Mouse (Mus musculus) kidney, postnatal 4 days (tissue): ENCODE measurements around the gene C2cd2l.
"Not testable (repeated sequence)": the region's sequence is repeated elsewhere in the genome, so short reads cannot be mapped to it uniquely, and the experiment has no call there.

Experiments
- DNase-seq, 2 experiments: peaks; one replicate each; pipeline ENCODE4 v3.0.0; 2021; ENCODE audit warnings: mixed read lengths in 2 of 2

The C2cd2l gene

DNA sequence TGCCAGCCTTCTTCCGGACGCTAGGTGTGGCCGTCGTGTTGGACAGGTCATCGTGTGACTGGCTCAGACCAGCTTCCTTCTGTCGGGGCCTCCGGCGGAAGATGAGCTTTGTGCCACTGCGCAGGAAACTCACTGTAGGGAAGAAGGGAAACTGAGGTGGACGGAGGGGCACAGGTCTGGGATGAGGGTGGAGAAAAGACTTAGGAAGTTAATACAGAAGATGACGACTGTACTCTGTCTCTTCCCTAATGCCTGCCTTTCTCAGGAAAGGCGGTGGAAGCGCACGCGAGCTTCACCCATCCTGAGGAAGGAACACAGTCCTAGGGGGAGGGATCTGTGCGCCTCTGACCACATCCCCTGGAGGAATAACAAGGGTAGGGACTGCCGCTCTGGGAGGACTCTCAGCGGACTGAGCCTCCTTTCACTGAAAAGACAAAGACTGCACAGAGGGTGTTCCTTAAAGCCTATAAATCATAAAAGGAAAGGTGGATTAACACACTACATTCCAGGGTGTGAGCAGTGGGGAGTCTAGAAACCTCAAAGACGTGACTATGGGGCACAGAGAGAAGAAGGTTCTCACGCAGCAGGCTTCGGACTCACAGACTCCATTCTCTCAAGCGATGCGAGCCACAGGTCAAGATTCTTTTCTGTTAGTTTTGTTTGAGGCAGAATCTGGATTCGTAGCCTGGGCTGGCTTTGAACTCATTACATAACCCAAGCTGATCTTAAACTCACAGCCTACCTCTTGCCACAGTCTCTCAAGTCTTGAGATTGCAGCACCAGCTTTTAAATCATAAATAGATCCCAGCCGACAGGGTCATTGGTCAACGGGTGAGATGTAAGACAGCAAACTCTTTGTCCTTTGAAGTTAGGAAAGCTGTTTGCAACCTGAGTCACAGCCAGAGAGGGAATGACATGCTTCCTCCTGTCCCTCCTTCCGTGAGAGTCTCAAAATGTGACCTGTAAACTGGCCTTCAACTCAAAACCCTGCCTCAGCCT, 8.7 kb downstream of the C2cd2l start:
- peak; percentile 45 to 67 for DNase-seq

DNA sequence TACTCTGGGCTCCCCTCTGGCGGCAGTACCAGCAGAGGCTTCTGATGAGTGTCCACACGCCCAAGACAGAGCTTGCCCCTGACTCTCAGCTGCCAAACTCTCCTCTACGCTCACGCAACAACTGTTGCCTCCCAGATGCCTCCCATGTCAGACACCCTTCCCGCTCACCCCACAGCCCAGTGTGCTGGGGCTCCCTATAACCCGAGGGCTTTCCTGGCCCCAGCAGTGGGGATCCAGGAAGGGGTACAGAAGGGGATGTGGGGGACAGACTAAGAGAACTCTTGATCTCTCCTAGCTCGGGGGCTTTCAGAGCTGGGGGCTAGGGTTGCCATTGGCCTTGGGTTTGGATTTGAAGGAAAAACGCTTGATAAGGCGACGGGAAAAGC, 9.3 kb downstream of the C2cd2l start:
- DNase-seq: peak in 1 of 2 experiments; percentile 25

DNA sequence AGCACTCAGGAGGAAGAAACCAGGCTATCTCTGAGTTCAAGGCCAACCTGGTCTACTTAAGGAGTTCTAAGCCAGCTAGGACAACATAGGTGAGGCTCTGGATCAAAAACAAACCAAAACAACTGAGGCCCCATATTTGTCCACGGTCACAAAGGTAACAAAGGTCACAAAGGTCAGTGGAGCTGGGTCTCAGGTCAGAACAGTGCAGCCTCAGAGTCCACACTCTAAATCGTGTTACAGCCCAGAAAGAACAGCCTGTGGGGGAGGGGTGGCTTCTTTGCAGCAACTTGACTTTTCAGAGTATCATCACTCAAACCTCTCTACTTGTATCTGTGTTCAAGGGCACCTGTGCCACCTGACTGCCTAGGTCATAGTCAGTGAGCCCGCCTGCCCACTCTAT, 10.3 kb downstream of the C2cd2l start:
- no peak for DNase-seq

DNA sequence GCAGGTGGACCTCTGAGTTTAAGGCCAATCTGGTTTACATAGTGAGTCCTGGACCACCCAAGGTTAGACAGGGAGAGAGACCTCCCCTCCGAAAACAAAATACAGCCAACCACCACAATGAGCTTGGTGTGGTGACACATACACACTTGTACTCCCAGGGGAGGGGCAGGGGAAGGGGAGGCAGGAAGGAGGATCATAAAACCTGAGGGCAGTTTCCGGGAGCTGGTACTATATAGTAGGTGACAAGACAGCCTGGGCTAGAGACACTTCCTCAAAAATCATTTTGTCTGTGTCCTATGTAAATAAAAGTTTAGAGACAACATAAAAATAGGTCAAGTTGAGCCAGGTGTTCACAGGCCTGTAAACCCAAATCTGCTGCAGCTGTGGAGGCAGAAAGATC, 12.8 kb downstream of the C2cd2l start:
- no peak for DNase-seq

DNA sequence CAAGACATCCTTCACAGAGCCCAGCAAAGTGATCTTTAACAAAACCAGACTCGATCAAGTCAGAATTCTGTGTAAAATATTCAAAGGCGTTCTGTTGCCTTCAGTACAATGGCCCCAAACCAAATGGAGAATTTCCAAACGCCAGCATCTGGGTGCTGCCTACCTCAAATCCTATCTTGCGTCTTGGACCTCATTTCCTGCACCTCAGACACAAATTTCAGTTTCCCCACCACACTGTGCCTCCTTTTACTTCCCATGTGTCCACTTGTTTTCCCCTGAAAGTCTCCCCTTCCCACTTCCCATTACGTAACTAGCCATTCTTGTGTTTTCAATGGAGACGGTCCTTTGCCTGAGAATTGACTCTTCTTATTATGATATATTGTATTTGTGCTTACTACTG, 13.6 kb downstream of the C2cd2l start:
- DNase-seq: no peak

DNA sequence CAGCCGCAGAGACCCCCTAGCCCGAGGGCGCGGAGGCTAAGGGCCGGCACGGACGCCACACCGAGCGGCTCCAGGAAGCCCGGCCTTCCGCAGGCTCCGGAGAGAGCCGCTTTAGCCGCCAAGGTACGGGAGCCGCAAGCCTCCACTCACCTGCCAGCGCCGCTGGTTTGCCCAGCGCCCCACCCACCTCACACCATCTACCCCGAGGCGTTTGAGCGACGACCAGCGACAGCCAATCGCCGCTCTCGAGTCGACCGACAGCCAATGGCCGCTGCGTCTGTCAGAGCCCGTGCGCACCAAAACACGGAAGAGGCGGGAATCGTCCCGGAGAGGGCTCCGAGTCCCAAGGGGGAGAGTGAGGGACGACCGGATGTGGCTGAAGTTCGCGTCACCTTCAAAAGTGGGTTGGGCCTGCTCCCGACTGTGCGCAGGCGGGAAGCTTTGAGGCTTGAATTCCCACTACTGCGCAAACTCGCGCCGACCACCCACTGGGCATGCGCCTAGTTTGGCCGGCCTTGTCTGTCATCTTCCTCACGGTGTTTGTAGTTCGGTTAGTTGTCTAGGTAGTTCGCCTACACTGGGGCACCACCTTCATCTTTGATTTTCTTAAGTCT, 14.5 kb downstream of the C2cd2l start, which contains the start of gene Hinfp:
Gene Hinfp, minus strand, starts transcription at position 206 of the 614 bp plus-strand sequence.
- DNase-seq: peak; percentile 98 to 99

DNA sequence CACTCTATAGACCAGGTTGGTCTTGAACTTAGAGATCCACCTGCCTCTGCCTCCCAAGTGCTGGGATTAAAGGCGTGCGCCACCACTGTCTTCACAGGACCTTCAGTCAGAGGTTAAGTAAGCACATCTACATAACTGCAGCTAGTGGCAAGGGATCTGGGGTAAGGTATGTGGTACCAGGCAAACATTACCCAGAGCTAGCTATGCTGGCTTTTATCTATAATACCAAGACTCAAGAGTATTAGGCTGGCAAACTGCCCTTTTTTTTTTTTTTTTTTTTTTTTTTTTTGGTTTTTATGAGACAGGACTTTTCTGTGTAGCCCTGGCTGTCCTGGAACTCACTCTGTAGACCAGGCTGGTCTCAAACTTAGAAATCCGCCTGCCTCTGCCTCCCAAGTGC, 20.1 kb downstream of the C2cd2l start:
- not testable (repeated sequence) for DNase-seq

DNA sequence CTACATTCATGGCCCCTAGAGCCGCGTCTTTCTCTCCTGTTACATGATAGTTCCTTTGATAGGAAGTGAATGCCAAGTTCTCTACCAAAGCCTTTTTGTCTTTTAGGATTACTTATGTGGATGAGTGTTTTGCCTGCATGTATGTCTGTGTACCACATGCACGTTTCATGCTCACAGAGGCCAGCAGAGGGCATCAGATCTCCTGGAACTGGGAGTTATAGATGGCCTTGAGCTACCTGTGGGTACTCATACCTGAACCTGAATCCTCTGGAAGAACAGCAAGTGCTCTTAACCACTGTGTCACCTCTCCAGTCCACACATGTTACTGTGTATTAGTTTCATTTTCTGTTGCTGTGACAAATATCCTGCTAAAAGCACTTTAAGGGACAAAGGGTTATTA, 27.6 kb downstream of the C2cd2l start:
- DNase-seq: peak; percentile 67 to 73

DNA sequence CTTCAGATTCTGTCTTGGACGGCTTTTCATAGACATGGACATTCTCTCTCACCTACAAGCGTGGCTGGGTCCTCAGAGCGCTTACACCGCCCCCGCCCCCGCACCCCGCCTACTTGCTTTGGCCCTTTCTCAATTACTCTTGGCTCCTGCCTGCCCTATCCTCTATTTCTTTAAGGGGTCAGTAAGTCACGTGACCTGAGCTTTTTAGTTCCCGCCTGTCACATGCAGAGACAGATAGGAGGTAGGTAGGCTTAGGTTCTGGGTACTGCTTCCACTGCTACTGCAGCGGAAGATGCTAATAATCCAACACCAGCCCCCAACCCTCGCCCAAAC, 31.2 kb downstream of the C2cd2l start:
- DNase-seq: peak in 1 of 2 experiments; percentile 13

DNA sequence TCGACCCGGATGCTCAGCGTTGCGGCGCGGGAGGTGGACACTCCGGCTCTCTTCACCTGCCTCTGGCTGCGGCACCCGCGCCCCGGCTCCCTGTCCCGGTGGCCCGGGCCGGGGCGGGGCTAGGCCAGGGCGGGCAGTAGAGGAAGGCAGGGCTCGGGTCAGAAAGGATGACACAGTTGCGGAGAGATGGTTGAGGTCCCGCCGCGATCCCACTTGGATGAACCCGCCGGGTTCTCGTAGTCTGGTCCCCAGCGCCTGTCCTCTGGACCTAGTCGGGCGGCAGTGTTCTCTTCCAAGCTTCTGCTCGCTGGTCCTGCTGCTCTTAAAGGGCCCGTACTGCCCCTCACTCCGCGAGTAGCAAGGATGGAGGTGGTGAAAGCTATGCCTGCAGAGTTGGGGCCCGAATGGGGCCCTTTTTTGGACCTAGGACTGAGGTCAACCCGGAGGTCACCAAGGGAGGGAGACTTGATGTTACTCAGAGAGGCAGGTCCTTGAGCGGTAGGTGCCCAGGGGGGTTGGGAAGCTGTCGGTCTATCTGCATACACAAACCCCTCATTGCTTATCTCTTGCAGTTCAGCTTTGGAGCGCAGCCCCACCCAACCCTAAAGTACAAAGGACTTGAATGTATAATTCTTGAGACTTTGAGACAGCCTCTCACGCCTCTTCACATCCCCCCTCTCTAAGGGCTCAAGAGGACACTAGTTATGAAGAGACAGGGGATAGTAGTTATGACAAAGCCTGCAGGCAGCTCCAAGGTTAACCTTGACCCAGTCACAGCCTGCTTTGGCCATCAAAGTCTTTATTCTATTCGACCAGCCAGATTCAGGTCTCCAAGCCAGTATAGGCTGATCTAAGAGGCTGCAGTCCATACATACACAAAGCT, 31.8 kb downstream of the C2cd2l start, which contains the start of gene Abcg4:
Gene Abcg4, minus strand, starts transcription at position 540 of the 883 bp plus-strand sequence.
- peak; percentile 46 to 59 for DNase-seq

DNA sequence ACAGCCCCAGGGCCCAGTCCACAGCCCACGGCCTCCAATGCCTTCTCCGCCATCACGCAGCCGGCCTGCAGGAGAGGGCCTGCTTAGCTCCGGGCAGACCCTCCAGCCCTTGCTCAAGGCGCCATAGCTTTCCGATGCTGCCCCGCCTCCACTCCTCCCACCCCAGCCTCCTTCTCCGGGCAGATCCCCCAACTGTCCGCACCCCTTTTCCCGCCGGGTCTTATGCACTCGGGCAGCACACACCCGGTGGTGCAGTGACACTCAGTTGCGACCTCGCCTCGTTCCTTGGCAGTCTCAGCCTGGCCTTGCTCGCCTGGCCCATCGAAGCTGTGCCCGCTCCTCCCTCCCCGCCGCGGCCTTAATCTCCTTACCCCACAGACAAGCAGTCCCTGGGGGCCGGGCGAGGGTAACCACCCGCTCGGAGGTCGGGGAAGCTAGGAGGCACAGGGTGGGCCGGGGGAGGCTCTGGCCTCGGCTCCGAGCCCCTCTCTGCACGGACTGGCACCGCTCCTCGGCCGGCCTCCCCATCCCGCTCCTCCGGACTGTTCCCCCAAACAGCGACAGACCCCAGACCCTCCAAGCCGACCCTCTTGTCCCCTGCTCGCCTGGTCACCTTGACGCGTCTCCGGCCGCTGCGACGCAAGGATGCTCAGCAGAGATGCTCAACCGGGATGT, 32.5 kb downstream of the C2cd2l start:
- DNase-seq: peak; percentile 43 to 46

DNA sequence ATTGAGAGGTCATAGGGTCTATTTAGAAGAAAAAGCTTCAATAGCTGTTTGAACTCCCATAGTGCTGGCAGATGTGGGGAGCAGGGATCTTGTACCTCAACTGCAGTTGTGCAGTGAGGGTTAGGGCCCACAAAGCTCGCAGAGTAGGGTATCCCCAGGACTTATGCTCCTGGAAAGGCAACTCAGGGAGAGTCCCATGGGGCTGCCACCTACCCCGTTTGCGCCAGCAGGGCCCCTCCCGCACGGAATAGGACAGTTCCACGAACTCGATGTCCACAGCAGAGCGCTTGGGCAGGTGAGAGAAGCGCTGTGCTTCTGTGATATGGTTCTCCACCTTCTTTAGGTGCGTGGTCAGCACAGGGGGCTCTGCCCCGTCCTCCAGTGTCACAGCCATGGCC, 33.1 kb downstream of the C2cd2l start:
- no peak for DNase-seq

DNA sequence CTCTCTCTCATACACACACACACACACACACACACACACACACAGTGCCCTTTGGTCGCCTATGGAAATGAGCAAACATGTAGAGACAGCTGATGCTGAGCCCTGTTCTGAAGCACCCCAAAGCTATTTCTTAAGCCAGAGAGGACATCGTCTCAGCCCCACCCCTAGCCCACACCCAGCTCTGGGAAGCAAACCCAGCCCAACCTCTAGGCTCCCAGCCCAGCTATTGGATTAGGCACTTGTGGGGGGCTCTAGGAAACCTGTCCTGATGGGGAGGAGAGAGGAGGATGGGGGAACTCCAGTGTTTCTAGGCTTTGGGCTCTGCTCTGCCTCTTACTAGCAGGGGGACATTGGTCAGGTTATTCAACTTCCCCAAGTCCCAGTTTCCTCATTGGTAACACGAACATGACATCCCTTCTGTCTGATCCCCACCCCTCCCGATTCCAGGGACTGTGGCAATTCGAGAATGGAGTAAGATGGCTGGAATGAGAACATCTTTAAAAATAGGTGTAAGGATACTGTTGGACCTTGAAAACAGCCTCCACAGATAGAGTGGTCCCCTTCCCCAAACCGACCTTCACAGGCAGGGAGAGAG, 33.7 kb downstream of the C2cd2l start:
- DNase-seq: peak in 1 of 2 experiments; percentile 22

DNA sequence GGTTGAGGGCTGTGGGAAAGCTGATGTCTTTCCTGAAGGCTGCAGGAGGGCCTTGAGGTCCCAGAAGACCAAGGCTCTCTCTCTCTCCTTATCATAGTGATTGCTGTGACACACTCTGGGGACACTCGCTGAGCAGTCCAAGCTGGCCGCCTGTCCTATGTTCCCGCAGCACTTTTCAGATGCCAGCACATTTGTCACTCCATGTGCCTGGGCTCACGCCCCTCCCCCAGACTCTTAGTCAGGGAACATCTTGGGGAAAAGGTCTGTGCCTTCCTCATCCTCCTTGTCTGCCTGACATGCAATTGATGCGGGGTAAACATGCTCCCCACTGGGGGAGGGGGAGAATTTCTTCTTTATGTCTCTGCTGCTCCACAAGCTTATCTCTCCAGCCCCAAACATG, 36.9 kb downstream of the C2cd2l start:
- DNase-seq: peak in 1 of 2 experiments; percentile 12

DNA sequence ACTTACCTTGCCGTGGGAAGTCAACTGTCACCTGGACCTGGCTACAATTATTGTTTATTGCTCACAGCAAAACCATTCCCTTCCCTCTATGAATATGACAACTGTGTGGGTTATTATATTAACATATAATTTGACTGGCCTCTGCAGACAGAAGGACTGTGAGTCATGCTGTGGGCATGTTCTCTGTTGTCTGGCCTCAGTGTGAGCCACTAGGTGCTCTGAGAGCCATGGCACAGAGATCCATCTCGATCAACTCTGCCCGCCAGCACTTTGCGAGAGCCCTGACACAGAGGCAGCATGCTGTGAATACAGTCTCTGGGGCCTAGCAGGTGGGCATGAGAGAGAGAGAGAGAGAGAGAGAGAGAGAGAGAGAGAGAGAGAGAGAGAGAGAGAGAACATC, 50.1 kb downstream of the C2cd2l start:
- DNase-seq: no peak

DNA sequence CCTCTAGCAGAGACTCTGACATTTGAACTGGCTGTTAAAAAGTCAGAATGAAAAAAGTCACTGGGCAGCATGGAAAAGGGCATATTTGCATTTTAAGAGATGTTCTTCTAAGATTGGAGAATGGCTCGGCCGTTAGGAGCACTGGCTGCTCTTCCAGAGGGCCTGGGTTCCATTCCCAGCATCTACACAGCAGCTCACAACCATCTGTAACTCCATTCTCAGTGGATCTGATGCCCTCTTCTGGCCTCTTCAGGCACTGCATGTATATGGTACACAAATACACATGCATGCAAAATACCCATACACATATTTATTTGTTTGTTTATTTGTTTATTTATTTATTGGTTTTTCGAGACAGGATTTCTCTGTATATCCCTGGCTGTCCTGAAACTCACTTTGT, 51.0 kb downstream of the C2cd2l start:
- peak; percentile 49 to 51 for DNase-seq

DNA sequence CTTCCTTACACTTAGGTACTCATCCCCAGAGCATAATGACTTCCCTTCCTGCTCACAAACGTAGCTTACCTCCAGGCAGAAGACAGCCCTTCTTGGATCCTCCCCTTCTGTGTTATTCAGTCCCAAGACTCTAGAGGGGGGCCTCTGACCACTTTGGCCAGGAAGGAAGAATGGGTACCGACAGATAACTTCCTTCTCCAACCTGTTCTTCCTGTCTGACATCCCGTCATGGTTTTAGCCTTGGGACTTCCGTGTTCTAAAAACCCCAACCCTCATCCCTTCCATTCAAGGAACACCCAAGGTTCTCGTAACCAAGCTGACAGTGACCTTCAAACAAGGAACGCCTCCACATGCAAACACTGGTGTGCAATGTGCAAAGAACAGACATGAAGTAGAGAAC, 51.7 kb downstream of the C2cd2l start, which contains the start of gene Nlrx1:
Gene Nlrx1, minus strand, starts transcription at position 168 of the 400 bp plus-strand sequence.
- DNase-seq: peak in 1 of 2 experiments; percentile 30

DNA sequence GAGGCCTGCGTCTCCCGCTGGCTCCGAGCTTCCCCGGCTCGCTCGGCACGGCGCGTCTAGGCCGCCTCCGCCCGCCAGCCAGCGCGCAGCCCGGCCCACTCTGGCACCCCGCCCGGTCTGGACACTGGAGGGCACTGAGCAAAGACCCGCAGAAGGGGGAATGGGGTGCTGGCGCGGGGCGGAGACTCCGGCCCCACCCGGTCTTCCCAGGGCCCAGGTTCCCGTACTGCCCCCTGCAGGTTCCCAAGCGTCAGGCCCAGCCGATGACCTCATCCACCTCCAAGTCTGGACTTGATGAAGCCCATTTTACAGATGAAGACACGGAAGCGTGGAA, 52.1 kb downstream of the C2cd2l start:
- DNase-seq: peak; percentile 94 to 96

DNA sequence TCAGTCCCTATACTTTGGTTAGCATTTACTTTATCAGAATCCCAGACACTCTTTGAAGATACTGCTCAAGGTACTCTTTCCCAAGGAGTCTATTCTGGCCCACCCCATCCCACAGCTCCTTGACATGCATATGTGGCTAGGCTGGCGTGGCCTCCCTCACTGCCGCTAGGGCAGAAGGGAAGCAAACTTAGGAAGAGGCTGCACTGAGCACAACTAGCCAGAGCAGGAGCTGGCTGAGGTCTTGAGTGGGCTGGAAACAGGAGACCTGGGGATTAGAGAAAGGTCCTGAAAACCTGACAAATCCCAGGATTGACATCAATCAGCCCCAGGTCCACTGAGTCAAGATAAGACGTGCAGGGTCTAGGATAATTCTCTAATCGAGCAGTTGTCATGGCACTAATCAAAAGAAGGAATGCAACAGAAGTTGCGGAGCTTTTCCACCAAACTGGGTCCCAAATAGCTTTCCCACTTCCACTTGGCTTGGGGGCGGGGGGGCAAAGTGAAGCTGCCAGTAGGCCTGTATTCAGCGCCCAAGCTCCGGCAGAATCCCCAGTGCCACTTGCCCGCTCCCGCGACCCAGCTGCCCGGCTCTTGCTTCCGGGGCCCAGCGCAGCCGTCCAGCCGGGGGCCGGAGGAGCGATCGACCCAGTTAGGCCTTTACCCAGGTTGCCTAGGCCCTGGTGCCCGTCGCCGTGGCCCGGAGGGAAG, 52.6 kb downstream of the C2cd2l start:
- DNase-seq: peak; percentile 58 to 68

DNA sequence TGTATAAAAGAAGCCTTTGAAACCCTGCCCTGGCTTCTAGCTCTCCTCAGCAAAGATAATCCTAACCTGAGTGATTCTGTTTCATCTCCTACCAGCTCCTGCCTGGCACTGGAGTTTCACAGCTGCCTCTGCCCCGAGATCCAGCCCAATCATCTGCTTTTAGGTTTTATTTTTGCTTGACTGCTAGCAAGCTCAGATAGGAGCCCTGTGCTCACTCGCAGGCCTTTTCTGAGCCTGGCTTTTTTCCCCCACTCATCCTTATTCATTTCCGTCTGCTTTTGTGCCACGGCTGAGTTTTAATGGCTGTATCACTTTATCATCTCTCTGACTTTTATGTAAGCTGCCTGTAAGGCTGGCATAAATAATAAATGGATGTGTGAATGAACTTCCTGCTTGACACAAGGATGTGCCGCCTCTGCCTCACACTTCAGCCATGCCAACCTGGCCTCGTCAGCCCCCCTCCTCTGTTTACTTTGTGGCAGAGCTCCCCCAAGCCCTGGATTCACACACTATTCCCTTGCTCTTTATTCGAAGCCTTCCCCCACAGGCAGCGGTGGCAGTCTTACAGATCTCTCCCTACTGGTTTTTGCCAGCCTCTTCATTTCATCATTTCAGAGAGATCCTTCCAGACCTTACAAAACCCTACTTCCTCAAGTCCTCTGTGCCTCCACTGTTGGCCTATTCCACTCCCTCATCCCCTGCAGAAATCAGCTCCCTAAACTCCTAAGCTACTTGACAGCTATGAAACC, 53.4 kb downstream of the C2cd2l start:
- DNase-seq: no peak

DNA sequence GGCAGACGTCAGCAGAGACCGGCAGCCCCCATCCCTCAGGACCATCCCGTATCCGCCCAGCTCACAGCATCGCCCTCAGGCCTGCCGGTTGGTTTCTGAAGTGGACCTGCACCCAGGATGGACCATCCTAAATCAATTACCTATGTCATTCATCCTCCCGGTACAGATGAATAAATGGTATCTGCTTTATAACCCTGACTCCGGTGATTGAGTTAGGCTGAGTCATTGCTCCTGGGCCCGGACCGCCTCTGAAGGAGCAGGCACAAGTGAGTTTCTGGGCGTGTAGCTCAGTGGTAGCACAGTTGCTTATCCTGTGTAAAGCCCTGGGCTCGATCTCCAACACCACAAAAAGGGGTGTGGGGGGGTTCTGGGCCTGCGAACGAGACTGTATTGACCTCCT, 58.7 kb downstream of the C2cd2l start:
- no peak for DNase-seq
